Mouse (Mus musculus): Measurements from ENCODE around the gene Ccdc6. TPM values are rescaled to one million over a fixed set of nuclear protein-coding genes. Genes with fewer than 3 reads are reported as not detected.
"Not testable (repeated sequence)": the region's sequence is repeated elsewhere in the genome, so short reads cannot be mapped to it uniquely, and the experiment has no call there.

Ccdc6 gene
- total RNA-seq, 2 experiments from 2014 or later = 56.9 to 62.9 TPM

- DNase-seq (ENCODE audit: extremely low spot score in 1 of 2, low spot score in 1 of 2) = no peak
Observed at GRCm38 (mm10) chr10:70198012-70198411, 101.1 kb downstream of the Ccdc6 start.

DNA sequence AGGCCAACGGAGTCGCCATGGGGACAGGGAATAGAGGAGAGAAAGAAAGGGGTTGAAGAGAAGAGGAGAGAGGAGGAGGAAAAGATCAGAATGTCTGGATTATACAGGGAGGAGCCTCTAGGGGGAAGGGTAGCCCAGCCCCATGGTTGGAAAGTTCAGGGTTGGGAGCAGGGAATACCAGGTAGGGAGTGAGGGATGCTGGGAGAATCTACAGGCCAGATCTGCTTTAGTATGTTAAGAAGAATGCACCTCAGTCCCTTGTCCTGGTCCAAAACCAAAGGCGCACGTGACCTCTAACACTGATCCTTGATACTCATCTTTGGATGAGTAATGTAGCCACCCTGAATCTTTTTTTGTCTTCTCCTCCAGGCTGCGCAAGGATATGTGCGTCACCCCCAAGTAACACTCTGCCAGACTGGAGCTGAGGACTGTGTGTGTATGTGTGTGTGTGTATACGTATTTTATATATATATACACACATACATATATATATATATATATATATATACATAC, 102.1 kb downstream of the Ccdc6 start:
- no peak for DNase-seq (ENCODE audit: extremely low spot score in 1 of 2, low spot score in 1 of 2)

DNA sequence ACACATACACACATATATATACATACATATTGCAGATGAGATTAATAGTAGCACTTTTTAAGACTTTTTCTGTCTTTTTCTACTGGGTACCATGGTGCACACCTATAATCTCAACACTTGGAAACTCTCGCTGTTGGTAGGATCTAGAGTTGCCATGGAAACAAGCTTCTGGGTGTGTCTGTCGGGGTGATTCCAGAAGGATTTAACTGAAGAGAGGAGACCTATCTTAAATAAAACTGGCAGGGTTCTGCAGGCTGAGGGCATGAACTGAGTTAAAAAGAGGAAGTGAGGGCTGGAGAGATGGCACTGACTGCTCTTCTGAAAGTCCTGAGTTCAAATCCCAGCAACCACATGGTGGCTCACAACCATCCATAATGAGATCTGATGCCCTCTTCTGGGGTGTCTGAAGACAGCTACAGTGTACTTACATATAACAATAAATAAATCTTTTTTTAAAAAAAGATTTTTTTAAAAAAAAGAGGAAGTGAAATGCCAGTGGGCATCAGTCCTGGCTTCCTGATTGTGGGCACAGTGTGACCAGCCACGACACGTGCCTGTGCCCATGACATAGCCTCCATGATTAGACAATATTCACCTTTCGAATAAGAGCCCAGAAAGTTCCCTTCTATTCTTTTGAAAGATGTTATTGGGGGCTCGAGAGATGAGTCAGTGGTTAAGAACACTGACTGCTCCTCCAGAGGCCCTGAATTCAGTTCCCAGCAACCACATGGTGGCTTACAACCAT, 102.7 kb downstream of the Ccdc6 start:
- no peak for DNase-seq (ENCODE audit: extremely low spot score in 1 of 2, low spot score in 1 of 2)

GRCm38 (mm10) chr10:70200889-70201500, 104.1 kb downstream of the Ccdc6 start:
- no peak for DNase-seq (ENCODE audit: extremely low spot score in 1 of 2, low spot score in 1 of 2)

DNA sequence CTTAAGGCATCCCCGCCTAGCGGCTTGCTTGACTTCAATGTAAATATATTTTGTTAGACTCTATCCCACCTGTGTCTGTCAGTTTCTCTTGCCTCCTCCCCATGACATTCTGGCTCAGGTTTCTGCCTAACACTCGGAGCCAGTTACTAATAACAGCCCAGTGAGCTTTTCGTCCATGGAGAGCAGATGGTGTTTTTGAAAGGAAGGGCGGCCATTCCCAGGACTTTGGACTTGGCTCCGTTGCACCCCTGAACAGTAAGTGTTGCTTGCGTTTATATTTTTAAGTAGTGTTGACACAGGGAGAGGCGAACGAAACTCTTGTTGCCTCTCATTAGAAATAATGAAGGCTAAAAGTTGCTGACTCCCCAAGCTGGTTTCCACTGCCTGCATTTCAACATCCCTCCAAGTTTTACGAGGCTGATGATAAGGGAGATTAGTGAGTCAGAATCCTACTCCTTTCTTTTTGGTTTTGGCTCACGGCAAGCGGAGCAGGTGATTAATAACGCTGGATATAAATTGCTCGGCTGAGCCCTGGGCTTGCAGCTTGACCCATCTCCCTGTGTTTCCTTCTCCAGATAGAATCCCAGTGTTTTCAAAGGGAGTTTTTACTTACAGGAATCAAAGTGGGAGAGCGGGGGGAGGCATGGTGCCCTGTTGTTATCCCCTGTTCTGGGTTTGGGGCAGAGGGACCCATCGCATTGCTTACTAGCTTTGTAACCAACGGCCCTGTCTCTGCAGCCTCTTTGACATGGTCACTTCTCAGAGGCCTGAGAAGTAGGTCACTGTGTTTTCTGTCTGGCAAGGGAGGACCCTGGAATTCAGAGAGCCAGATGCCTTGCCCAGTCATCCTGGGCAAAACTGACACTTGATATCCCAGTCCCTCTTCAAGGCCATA, 107.8 kb downstream of the Ccdc6 start, which contains the start of gene Mrln:
TSS of gene Mrln (plus strand) at position 160 of the 895 bp plus-strand sequence.
- DNase-seq (ENCODE audit: extremely low spot score in 1 of 2, low spot score in 1 of 2) = no peak

DNA sequence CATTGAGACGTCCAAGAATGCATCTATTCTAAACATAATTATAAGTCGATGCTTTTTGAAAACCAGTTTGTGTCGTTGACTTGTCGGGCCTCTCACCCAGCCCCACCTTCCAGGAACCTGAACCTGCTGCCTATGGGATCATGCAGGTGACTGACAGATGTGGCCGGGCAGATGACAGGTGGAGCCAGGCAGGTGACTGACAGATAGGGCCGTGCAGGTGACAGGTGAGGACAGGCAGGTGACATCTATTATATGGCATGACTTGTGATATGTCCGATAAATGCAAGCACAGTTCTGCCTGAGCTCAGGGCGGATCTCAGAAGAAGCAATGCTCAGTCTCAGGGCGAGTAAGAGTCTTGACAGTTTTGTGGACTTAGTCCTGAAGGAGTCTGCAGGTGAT, 114.4 kb downstream of the Ccdc6 start:
- no peak for DNase-seq (ENCODE audit: extremely low spot score in 1 of 2, low spot score in 1 of 2)

DNA sequence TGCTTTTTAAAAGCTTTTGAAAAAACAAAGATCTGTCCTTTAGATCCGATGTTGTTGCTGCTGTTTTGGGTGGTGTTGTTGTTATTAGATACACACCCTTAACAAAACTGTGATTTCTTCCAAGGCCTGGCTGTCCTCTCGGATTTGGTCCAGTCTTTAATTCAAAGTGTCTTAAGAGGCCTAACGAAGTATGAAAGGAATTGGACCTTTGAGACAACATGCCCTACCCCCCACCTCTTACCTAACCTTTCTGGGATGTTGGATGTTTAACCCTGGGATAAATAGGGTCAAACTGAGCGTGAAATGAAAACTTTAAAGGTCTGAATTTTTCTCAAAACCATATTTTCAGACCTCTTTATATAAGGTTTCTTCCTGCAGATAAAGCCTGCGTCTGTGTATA, 124.0 kb downstream of the Ccdc6 start:
- no peak for DNase-seq (ENCODE audit: extremely low spot score in 1 of 2, low spot score in 1 of 2)

DNA sequence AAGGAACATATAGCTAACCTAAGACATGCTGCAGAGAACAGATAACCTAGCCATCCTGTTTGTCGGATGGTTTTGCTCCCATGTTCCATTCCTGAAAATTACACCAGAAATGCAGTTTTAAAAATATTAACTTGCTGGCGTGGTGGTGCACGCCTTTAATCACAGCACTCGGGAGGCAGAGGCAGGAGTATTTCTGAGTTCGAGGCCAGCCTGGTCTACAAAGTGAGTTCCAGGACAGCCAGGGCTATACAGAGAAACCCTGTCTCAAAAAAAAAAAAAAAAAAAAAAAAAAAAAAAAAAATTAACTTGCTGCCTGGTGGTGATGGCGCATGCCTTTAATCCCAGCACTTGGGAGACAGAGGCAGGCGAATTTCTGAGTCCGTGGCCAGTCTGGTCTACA, 125.3 kb downstream of the Ccdc6 start:
- DNase-seq (ENCODE audit: extremely low spot score in 1 of 2, low spot score in 1 of 2) = not testable (repeated sequence)

DNA sequence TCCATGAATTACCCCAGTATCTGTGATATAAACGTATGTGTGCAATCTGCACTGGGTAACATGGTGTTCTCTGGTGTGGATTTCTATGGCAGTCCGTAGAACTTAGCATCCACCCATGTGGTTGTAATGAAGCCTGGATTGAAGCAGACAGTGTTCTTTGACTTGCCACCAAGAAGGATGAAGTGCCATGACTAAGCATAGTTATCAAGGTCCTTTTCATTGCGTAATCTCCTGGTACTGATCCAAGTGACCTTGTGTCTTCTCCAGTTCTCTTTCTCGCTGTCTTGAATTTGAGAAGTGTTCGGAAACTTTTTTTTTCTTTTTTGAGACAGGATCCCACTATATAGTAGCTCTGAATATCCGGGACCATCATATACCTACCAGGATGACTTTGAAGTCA, 127.7 kb downstream of the Ccdc6 start:
- no peak for DNase-seq (ENCODE audit: extremely low spot score in 1 of 2, low spot score in 1 of 2)

DNA sequence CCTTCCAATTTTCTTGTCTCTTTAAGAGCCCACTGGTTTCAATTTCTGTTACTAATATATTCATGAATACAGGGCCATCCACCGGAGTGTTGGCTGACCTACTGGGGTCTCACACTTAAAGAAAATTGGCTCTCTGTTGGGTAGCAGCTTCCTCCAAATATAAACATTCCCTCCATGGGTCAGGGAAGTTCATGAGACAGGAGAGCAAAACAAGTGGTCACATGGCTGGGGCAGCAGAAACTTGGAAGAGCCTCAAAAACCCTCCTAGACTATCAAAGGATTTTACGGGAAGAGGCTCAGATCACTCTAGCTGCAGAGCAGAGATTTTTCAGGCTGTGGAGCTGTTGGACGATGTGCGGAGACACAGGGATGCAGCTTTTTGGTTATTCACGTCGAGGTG, 128.8 kb downstream of the Ccdc6 start:
- no peak for DNase-seq (ENCODE audit: extremely low spot score in 1 of 2, low spot score in 1 of 2)

- no peak for DNase-seq (ENCODE audit: extremely low spot score in 1 of 2, low spot score in 1 of 2)
Observed at GRCm38 (mm10) chr10:70226608-70227007, 129.7 kb downstream of the Ccdc6 start.

DNA sequence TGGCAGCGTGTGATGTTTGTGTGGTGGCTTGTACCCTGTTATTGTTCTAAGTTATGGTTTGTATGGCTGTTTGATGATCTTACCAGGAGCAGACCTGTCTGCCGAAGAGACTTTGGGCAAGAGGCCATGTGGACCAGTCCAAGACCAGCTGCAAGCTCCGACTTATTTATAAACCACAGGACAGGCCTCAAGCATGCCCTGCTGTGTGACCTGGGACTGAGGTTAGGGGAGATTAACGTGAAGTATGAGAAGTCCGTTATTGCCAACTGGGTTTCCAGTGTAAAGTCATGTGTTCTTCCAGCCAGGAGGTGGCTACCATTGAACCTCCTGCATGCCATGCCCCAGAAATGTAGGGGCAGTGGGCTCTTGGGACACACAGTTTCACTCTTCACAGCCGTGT, 133.4 kb downstream of the Ccdc6 start:
- DNase-seq (ENCODE audit: extremely low spot score in 1 of 2, low spot score in 1 of 2) = no peak

DNA sequence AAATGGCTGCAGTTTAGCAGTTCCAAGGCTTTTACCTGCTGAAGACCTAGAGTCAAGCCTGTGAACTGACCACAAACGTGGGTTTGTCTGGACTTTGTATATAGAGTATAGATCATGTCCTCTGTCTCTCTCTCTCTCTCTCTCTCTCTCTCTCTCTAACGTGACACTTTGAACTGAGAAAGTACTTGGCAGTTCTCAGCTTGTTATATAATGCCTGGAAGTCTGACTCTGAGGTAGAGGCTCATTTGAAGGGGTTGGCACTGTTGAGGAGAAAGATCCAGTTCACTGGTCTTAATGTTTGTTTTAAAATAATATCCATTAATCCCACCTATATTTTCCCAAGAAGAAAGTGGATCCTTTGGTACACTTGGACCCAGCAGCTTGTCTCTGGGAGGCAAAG, 141.0 kb downstream of the Ccdc6 start:
- DNase-seq (ENCODE audit: extremely low spot score in 1 of 2, low spot score in 1 of 2) = no peak

Other genes with a start within 250 kb of the Ccdc6 start
- not detected for gene Mrln, start 107.5 kb downstream of the Ccdc6 start, total RNA-seq (2021)
- 1 to 10 TPM; 2.2 to 2.8 TPM for gene Slc16a9, start 148.0 kb downstream of the Ccdc6 start, total RNA-seq (2021)

All from layer of hippocampus, postnatal 25 days (tissue).